Mouse (Mus musculus) liver, embryonic 14.5 days (tissue): ENCODE measurements at regions not wholly inside any gene's neighbourhood (a gene's known extent, or its start where the extent isn't known, plus 50 kb on each side); places are given as distances from the start of the nearest gene placed in this dataset.

Experiments
- CTCF ChIP-seq: IDR thresholded peaks from 2 replicates; pipeline ENCODE4 v1.5.1; 2016; ENCODE audit warnings: antibody characterized with exemption, low read depth, control low read depth
- EP300 ChIP-seq: IDR thresholded peaks from 2 replicates; pipeline ENCODE4 v1.6.1; 2016; ENCODE audit warnings: antibody characterized with exemption, low read depth

DNA sequence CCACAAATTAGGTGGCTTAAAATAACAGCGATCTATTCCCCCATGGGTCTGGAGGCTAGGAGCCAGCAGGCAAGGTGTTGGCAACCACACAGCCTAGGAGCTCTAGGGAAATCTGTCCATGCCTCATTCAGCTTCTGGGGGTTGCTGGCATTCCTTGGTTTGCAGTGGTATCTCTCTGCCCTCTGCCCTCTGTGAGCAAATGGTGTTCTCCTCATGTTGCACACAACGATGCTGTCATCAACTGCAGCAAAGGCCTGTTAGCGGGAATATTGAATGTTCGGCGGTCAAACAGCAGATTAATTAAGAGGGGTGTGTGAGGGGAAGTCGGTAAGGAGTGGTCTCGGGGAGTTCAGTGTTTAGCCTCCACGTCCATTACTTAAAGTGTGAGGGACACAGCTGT lies 262.7 kb upstream of the Pabpc6 start:
- no peak for TF ChIP-seq EP300
- no peak for TF ChIP-seq CTCF
